Mouse (Mus musculus): ENCODE data around the gene Wwox.
A peak's percentile ranks its signal among the peaks of the same experiment; 100 is the strongest.
"Not testable (repeated sequence)": the region's sequence is repeated elsewhere in the genome, so short reads cannot be mapped to it uniquely, and the experiment has no call there.

Wwox gene

DNA sequence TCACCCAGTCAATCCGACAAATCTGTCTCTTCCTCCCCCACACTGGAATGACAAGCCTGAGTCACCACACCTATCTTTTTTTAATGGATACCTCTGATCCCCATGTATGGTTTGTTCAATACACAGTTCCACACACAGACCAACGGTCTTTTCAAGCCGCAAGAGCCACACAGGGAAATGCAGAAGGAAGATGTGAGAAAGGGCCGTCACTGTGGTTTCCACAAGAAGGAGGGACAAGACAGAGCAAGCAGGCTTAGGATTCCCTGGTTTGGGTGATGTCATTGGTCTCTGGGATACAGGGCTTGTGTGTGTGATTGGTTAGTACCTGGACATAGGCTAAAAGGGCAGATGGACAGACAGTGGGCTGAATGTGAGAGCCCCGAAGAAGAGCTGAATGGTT lies 371.0 kb downstream of the Wwox start:
- no peak for DNase-seq

GRCm38 (mm10) chr8:114813830-114814229 lies 374.4 kb downstream of the Wwox start:
- DNase-seq = no peak

- DNase-seq = no peak
Observed at GRCm38 (mm10) chr8:114814769-114815736, 375.6 kb downstream of the Wwox start.

DNA sequence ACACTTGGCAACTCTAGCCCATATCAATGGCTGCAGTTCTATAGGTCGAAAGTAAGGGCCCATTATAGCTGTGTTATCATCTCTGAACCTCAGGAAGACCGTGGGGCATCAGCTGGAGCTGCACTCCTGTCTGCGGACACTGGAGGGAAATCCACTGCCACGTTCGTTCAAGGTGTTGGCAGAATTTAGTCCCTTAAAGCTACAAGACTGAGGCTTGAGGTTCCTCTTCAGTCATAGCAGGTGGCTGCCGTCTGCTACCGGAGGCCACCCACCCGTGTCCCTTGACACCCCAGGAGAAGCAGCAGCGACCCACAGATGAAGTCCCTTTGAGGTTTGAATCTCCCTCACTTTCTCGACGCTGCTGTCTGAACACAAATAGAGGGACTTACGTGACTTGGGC lies 376.9 kb downstream of the Wwox start:
- DNase-seq = no peak

DNA sequence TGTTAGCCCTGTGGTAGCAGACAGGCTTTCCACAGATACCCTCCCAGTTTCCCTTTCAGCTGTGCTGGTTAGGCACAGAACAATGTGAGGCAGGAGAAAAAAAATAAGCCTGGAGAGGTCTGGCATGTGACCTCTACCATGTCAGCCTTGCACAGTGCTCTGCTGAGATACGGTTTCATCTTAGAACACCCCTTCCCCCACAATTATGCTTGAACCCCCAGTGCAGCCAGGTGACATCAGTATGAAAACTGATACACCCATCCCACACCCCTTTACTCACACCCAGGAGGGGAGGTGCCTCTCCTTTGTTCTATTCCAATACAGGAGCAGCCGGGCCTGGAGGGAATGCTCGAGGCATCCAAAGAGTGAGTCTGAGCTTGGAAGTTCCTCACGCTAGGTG lies 377.5 kb downstream of the Wwox start:
- no peak for DNase-seq

DNA sequence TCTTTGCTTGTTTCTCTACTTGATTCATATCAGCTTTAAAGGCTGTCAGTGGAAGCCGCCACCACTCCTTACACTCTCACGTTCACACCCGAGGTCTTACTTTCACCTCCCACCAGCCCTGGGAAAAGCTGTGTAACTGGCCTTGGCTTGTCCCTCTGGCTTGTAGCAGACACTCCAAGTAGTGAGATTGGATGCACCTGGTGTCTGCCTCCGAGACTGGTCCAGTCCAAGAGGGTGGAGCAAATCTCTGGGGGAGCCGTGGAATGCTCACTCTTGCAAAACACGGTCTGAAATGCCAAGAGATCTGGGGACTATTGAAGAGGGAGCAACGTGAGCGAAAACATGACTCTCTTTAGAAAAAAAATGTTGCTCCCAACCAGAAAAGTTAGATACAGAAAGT lies 382.1 kb downstream of the Wwox start:
- DNase-seq = no peak

GRCm38 (mm10) chr8:114825460-114825859 lies 386.0 kb downstream of the Wwox start:
- no peak for DNase-seq

GRCm38 (mm10) chr8:114826991-114827390 lies 387.5 kb downstream of the Wwox start:
- DNase-seq = no peak

- DNase-seq = not testable (repeated sequence)
Observed at GRCm38 (mm10) chr8:114827810-114828209, 388.4 kb downstream of the Wwox start.

DNA sequence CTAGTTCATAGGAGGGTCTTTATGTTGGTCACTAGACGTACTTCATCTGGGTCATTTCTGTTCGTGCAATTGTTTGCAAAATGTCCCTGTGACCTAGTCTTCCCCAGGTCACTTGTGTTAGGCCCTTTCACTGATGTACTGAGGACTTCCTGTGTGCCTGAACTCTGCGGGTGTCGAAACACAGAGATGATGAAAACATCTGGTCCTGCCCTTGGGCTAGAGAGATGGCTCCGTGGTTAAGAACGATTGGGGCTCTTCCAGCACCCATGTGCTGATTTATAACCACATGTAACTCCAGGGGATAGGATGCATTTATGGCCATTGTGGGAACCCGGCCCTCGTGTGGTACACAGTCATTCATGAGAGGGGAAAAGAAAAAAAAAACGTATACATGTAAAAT lies 392.1 kb downstream of the Wwox start:
- no peak for DNase-seq

GRCm38 (mm10) chr8:114832251-114832774 lies 392.9 kb downstream of the Wwox start:
- DNase-seq = no peak

GRCm38 (mm10) chr8:114834730-114835129 lies 395.3 kb downstream of the Wwox start:
- DNase-seq = no peak

- no peak for DNase-seq
Observed at GRCm38 (mm10) chr8:114839998-114840397, 400.5 kb downstream of the Wwox start.

- DNase-seq = no peak
Observed at GRCm38 (mm10) chr8:114847666-114848065, 408.2 kb downstream of the Wwox start.

DNA sequence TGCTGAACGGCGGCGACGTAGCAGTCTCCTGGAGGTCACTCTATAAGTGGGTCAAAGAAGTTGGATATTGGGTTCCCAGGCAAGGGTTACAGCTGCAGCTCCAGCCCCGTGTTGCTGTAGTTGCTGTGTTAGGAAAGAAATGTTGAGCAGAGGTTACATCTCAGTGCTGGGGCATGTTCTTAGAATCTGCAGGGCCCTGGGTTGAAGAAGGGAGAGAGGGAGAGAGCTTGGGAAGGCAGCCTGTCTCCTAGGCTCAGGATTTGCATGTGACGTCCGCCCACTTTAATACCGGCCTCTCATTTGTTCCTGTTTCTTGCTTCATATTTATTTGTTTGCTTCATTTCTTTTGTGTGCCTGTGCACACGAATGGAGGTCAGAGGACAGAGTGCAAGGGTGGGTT lies 410.0 kb downstream of the Wwox start:
- DNase-seq = no peak

- DNase-seq = peak; percentile 50
Observed at GRCm38 (mm10) chr8:114850014-114850870, 410.8 kb downstream of the Wwox start.

GRCm38 (mm10) chr8:114853765-114854164 lies 414.3 kb downstream of the Wwox start:
- no peak for DNase-seq

GRCm38 (mm10) chr8:114855833-114856232 lies 416.4 kb downstream of the Wwox start:
- DNase-seq = peak; percentile 53

DNA sequence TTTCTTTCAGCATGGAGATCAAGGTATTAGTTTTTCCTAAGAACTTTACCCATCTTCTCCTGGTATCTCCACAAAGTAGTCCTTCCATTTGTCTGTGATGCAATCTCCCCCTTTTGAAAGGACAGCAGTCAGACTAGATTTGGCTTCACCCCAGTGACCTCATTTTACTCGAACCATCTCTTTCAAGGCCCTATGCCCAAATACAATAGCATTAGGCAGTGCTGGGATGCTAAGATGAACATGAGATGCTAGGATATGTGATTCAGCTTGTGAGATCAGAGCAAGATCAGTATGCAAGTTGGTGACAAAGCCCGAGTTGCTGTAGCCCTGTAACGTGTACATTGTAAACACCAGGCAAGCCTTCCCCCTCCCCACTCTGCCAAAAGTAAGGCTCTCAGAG lies 426.5 kb downstream of the Wwox start:
- no peak for DNase-seq

DNA sequence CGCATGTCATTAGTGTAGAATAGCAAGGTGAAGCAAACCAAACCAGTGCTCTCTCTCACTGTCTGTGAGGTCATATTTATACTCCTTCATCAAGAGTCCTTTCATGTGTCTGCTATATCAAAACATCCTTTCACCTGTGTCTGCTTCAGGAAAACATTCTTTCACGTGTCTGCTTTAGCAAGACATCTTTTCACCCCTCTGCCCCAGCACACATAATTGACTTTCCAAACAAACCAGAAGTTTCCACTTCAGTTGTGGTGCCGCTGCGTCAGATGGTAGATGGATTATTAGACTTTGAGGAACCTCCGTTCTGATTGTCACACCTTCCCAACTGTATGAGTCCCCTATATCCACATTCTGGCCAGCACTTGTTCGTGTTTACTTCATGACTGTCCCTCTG lies 429.9 kb downstream of the Wwox start:
- no peak for DNase-seq

DNA sequence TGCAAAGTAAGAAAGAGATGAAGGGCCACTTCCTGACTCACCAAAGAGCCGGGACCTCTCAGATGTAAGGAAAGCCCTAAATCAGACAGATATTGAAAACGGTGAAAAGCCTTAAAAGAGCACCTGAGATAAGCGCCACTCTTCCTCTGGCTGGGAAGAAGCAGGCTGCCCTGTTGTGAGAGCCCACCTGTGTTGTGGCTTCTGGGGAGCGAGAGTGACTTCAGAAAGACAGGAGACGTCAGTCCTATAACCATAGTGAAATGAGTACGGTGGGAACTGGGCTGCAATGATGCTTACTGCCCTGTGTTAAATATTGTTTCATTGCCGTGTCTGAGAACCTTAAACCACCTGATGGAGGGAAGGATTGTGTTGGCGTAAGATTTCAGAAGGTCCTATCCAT lies 431.0 kb downstream of the Wwox start:
- no peak for DNase-seq

GRCm38 (mm10) chr8:114872491-114872890 lies 433.0 kb downstream of the Wwox start:
- DNase-seq = no peak

DNA sequence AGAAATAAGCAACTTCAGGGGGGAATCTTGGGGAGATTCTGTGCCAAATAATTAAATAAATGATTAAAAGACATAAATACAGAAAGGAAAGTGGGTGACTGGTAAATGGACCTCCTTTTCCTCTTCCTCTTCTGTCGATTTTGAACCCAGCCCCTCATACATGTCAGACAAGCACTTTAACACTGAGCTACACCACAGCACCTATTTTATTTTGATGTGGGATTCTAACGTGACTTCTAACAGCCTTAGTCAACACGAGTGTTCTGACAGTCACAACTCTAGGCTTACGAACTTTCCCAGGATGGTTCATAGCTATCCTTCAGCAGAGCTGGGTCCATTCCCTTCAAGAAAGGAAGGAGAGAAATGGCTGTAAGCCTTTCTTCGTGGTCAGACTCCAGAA lies 435.7 kb downstream of the Wwox start:
- DNase-seq = no peak
